Mouse (Mus musculus) CH12.LX (cell line): ENCODE measurements at regions not wholly inside any gene's neighbourhood (a gene's known extent, or its start where the extent isn't known, plus 50 kb on each side); places are given as distances from the start of the nearest gene placed in this dataset.

ENCODE experiments used
- CHD2 ChIP-seq: IDR thresholded peaks from 2 replicates; pipeline ENCODE4 v1.6.1; 2011; ENCODE audit warnings: low read length, improper control_type of control experiment
- CTCF ChIP-seq, 2 experiments: IDR thresholded peaks in 1 of 2; conservative IDR thresholded peaks in 1 of 2; 2 replicates each; pipeline ENCODE4 v1.5.1; 2011 to 2012; ENCODE audit warnings: low read depth in 2 of 2, low read length in 2 of 2, improper control_type of control experiment in 1 of 2, inconsistent platforms in 1 of 2, mild to moderate bottlenecking in 1 of 2, moderate library complexity in 1 of 2
- E2F4 ChIP-seq: IDR thresholded peaks from 2 replicates; pipeline ENCODE4 v1.6.1; 2011; ENCODE audit warnings: low read depth, low read length, improper control_type of control experiment; ENCODE audit not compliant: insufficient replicate concordance
- EP300 ChIP-seq: IDR thresholded peaks from 2 replicates; pipeline ENCODE4 v1.6.1; 2011; ENCODE audit warnings: low read length, improper control_type of control experiment
- HCFC1 ChIP-seq: IDR thresholded peaks from 2 replicates; pipeline ENCODE4 v1.6.1; 2012; ENCODE audit warnings: low read depth, mild to moderate bottlenecking, inconsistent platforms, low read length, improper control_type of control experiment
- JUND ChIP-seq: conservative IDR thresholded peaks from 2 replicates; pipeline ENCODE4 v1.6.1; 2011; ENCODE audit warnings: low read depth, low read length, improper control_type of control experiment
- NRF1 ChIP-seq: IDR thresholded peaks from 2 replicates; pipeline ENCODE4 v1.6.1; 2014; ENCODE audit warnings: low read depth, mild to moderate bottlenecking, inconsistent platforms, low read length, improper control_type of control experiment, moderate library complexity
- POLR2A ChIP-seq: IDR thresholded peaks from 2 replicates; pipeline ENCODE4 v1.6.1; 2011; ENCODE audit warnings: low read depth, mild to moderate bottlenecking, improper control_type of control experiment, low read length
- RAD21 ChIP-seq: IDR thresholded peaks from 2 replicates; pipeline ENCODE4 v1.6.1; 2011; ENCODE audit warnings: low read depth, mild to moderate bottlenecking, low read length, improper control_type of control experiment, moderate library complexity
- TCF12 ChIP-seq: IDR thresholded peaks from 2 replicates; pipeline ENCODE4 v1.6.1; 2014; ENCODE audit warnings: low read depth, mild to moderate bottlenecking, inconsistent platforms, low read length, improper control_type of control experiment
- USF2 ChIP-seq: conservative IDR thresholded peaks from 2 replicates; pipeline ENCODE4 v1.6.1; 2011; ENCODE audit warnings: low read depth, low read length, improper control_type of control experiment
- ZC3H11A ChIP-seq: IDR thresholded peaks from 2 replicates; pipeline ENCODE4 v1.6.1; 2012; ENCODE audit warnings: low read depth, mild to moderate bottlenecking, inconsistent platforms, low read length, improper control_type of control experiment

DNA sequence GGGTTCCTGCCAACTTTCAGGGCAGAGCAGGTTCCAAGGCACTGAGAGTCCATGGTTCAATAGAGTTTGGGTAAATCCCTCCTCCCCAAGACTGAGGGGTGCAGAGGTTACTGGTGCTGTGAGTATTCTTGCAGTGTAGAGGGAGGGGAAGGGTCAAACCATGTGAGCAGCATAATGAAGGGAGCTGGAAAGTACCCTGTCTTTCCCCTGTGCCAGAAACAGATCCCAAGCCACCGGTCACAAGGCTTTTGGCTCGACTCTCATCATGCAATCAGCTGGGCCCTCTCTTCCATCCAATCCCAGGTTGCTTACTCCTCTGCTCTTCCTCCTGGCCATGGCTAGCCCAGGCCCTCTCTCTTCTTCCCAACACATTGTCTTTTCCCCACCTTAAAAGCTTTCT lies 182.8 kb upstream of the Rybp start:
- TF ChIP-seq USF2 (no peak), POLR2A (no peak), CHD2 (no peak), JUND (no peak), E2F4 (no peak), EP300 (peak; percentile 69), HCFC1 (no peak), RAD21 (no peak), CTCF (conservative IDR thresholded peaks at IDR 0.05 in 1 of 2, IDR thresholded peaks at IDR 0.05 in 1 of 2; ENCODE audit: low read depth in 2 of 2, low read length in 2 of 2) (no peak), TCF12 (peak; percentile 55; the same call in 1 of the 2 replicates), ZC3H11A (no peak), NRF1 (no peak)
